ENCODE assay signal across 9 mouse cellular contexts in genomic region chr9:79716496-79716895, GRCm38 (mm10). TPM values are rescaled to one million over a fixed set of nuclear protein-coding genes. Genes with fewer than 3 reads are reported as not detected.
DNase-seq lines count a peak whose midpoint lies in the region; ATAC-seq lines count a peak whose summit lies in the region.
"Had no signal": no experiment of that assay in that cellular context is flagged by ENCODE, and none has a peak within 500 bp of the region (broad histone marks: within the 10 kb centered on the region; RNA-seq: fewer than 3 reads in every experiment).

No protein-coding gene starts in this region.

- no peaks in the 10 kb centered on the region for H3K36me3 ChIP-seq in lung, embryonic 15.5 days
- H3K36me3 ChIP-seq in intestine, embryonic 15.5 days: no peaks in the 10 kb centered on the region
- H3K36me3 ChIP-seq in neural tube, embryonic 15.5 days: no peaks in the 10 kb centered on the region

- H3K4me2 ChIP-seq in lung, embryonic 15.5 days: peak overlapping the region; percentile 96
- peak overlapping the region; percentile 84 for H3K4me2 ChIP-seq in intestine, embryonic 15.5 days (replicated peaks)
- H3K4me2 ChIP-seq in neural tube, embryonic 15.5 days: peak overlapping the region; percentile 95

- WGBS in lung, embryonic 15.5 days: 36% methylated on average over 5 of the region's 5 CpGs
- WGBS in intestine, embryonic 15.5 days: 42% methylated on average over 5 of the region's 5 CpGs
- WGBS in neural tube, embryonic 15.5 days: 30% methylated on average over 5 of the region's 5 CpGs

- no peak for ATAC-seq in lung, embryonic 15.5 days (ENCODE audit: borderline replicate concordance, extremely low read depth, low FRiP score, low TSS enrichment)
- no peak for ATAC-seq in intestine, embryonic 15.5 days
- no peak for ATAC-seq in neural tube, embryonic 15.5 days (ENCODE audit: low FRiP score)

- peak overlapping the region; percentile 59 for H3K4me3 ChIP-seq in lung, embryonic 15.5 days
- peak overlapping the region; percentile 57 for H3K4me3 ChIP-seq in intestine, embryonic 15.5 days (replicated peaks)
- peak overlapping the region; percentile 56 for H3K4me3 ChIP-seq in neural tube, embryonic 15.5 days (replicated peaks)

- no peak overlapping the region for H3K9ac ChIP-seq in lung, embryonic 15.5 days
- peak overlapping the region; percentile 17; the same call in 1 of the 2 replicates for H3K9ac ChIP-seq in intestine, embryonic 15.5 days
- H3K9ac ChIP-seq in neural tube, embryonic 15.5 days (replicated peaks): no peak overlapping the region

- peaks cover 13% of the 10 kb centered on the region for H3K27me3 ChIP-seq in lung, embryonic 15.5 days
- peaks cover 13% of the 10 kb centered on the region for H3K27me3 ChIP-seq in intestine, embryonic 15.5 days (replicated peaks)
- peaks cover 26% of the 10 kb centered on the region for H3K27me3 ChIP-seq in neural tube, embryonic 15.5 days (replicated peaks)

- H3K4me1 ChIP-seq in lung, embryonic 15.5 days: peaks cover 52% of the 10 kb centered on the region
- H3K4me1 ChIP-seq in intestine, embryonic 15.5 days (replicated peaks): peaks cover 16% of the 10 kb centered on the region; the same call in 1 of the 2 replicates
- H3K4me1 ChIP-seq in neural tube, embryonic 15.5 days: peaks cover 57% of the 10 kb centered on the region

- H3K9me3 ChIP-seq in lung, embryonic 15.5 days: no peaks in the 10 kb centered on the region
- H3K9me3 ChIP-seq in intestine, embryonic 15.5 days: no peaks in the 10 kb centered on the region
- no peaks in the 10 kb centered on the region for H3K9me3 ChIP-seq in neural tube, embryonic 15.5 days (replicated peaks)

- DNase-seq in cerebellum, postnatal 25 days: peak; percentile 25 to 30
- no peak for DNase-seq in cerebellum, adult 11-12 months
- DNase-seq in lung, adult 18-20 months: no peak
- DNase-seq in spleen, postnatal 36 days (ENCODE audit: low spot score in 2 of 2): no peak
- DNase-seq in gastrocnemius, postnatal 10 days: no peak

- H3K27ac ChIP-seq in lung, embryonic 15.5 days: no peak overlapping the region
- H3K27ac ChIP-seq in intestine, embryonic 15.5 days: no peak overlapping the region
- peak overlapping the region; percentile 48; the same call in 1 of the 2 replicates for H3K27ac ChIP-seq in neural tube, embryonic 15.5 days (replicated peaks)
- H3K27ac ChIP-seq: macrophage had no signal

RNA-seq across cellular contexts. Expression of gene Col12a1, which starts 2.1 kb away (rescaled TPM):
- polyA plus RNA-seq in lung, embryonic 15.5 days (2015; fragmentation: Nextera tagmentation; extraction: Ambion mirVana): 16.9 TPM in 2 replicates
- polyA plus RNA-seq in intestine, embryonic 15.5 days (2015; fragmentation: Nextera tagmentation; extraction: Ambion mirVana): 35.6 and 36.2 TPM in 2 replicates
- 20.5 and 21.2 TPM in 2 replicates for polyA plus RNA-seq in neural tube, embryonic 15.5 days (2015; fragmentation: Nextera tagmentation; extraction: Ambion mirVana)
- total RNA-seq in gastrocnemius, postnatal 10 days (2021): 100 to 1,000 TPM in 1 of 2 experiments, 10 to 100 TPM in 1; 95.2 to 143 TPM

RNA-seq across cellular contexts. Expression of gene Cox7a2, which starts 43.2 kb away (rescaled TPM):
- 634 and 682 TPM in 2 replicates for polyA plus RNA-seq in lung, embryonic 15.5 days (2015; fragmentation: Nextera tagmentation; extraction: Ambion mirVana)
- 893 and 914 TPM in 2 replicates for polyA plus RNA-seq in intestine, embryonic 15.5 days (2015; fragmentation: Nextera tagmentation; extraction: Ambion mirVana)
- polyA plus RNA-seq in neural tube, embryonic 15.5 days (2015; fragmentation: Nextera tagmentation; extraction: Ambion mirVana): 849 and 1,018 TPM in 2 replicates
- 100 to 1,000 TPM; 471 to 585 TPM for total RNA-seq in gastrocnemius, postnatal 10 days (2021)

Comparison
In these comparisons a context has a peak if more than half of its experiments do, and no peak if none do; other contexts are left out.
1. DNase-seq: peak in cerebellum, postnatal 25 days (2 of 2); none in cerebellum, adult 11-12 months (single experiment), lung, adult 18-20 months (0 of 2), spleen, postnatal 36 days (0 of 2) and gastrocnemius, postnatal 10 days (single experiment).
2. Peak in every context shown above with its lines, with median percentiles within 50 percentile points of each other: H3K4me2 ChIP-seq and H3K4me3 ChIP-seq.